Mouse (Mus musculus): ENCODE data around the gene Aamdc. TPM values are rescaled to one million over a fixed set of nuclear protein-coding genes. Genes with fewer than 3 reads are reported as not detected.

Gene Aamdc
- polyA plus RNA-seq, 1 experiment from 2014 or later, result 35.5 TPM

GRCm38 (mm10) chr7:97546462-97546861, 32.8 kb downstream of the Aamdc start:
- peaks cover 3% of the 10 kb centered on the region; the same call in 1 of the 2 replicates for H3K36me3 ChIP-seq (ENCODE audit: control insufficient read depth, insufficient read depth, low read length)
- H3K4me3 ChIP-seq (ENCODE audit: low read depth, low read length), result no peak overlapping the region
- H3K27ac ChIP-seq (ENCODE audit: low read depth, low read length), result no peak overlapping the region
- H3K4me2 ChIP-seq, result no peak overlapping the region
- H3K9me3 ChIP-seq (ENCODE audit: control insufficient read depth, low read length), result no peaks in the 10 kb centered on the region
- H3K9ac ChIP-seq (ENCODE audit: low read length), result no peak overlapping the region
- DNase-seq (ENCODE audit: low spot score, missing footprints), result no peak
- no peaks in the 10 kb centered on the region for H3K4me1 ChIP-seq (ENCODE audit: control insufficient read depth, insufficient read depth, low read length)
- no peaks in the 10 kb centered on the region for H3K27me3 ChIP-seq (ENCODE audit: control insufficient read depth, insufficient read depth, low read length)
- ATAC-seq (ENCODE audit: low FRiP score), result no peak
- 92% methylated on average over 2 of the region's 2 CpGs for WGBS

GRCm38 (mm10) chr7:97536571-97536970, 42.7 kb downstream of the Aamdc start:
- WGBS, result 91% methylated on average over 5 of the region's 5 CpGs
- DNase-seq (ENCODE audit: low spot score, missing footprints) (no peak), ATAC-seq (ENCODE audit: low FRiP score) (no peak)
- H3K4me2 ChIP-seq, result no peak overlapping the region
- H3K9me3 ChIP-seq (ENCODE audit: control insufficient read depth, low read length), result no peaks in the 10 kb centered on the region
- peaks cover 15% of the 10 kb centered on the region; the same call in 1 of the 2 replicates for H3K36me3 ChIP-seq (ENCODE audit: control insufficient read depth, insufficient read depth, low read length)
- H3K27ac ChIP-seq (ENCODE audit: low read depth, low read length), result no peak overlapping the region
- H3K4me3 ChIP-seq (ENCODE audit: low read depth, low read length), result no peak overlapping the region
- H3K9ac ChIP-seq (ENCODE audit: low read length), result no peak overlapping the region
- H3K27me3 ChIP-seq (ENCODE audit: control insufficient read depth, insufficient read depth, low read length), result no peaks in the 10 kb centered on the region
- H3K4me1 ChIP-seq (ENCODE audit: control insufficient read depth, insufficient read depth, low read length), result no peaks in the 10 kb centered on the region

- Histone ChIP-seq H3K36me3 (ENCODE audit: control insufficient read depth, insufficient read depth, low read length) (peaks cover 19% of the 10 kb centered on the region; the same call in 1 of the 2 replicates), H3K9ac (ENCODE audit: low read length) (no peak overlapping the region), H3K4me2 (no peak overlapping the region), H3K4me3 (ENCODE audit: low read depth, low read length) (no peak overlapping the region), H3K27me3 (ENCODE audit: control insufficient read depth, insufficient read depth, low read length) (no peaks in the 10 kb centered on the region), H3K9me3 (ENCODE audit: control insufficient read depth, low read length) (no peaks in the 10 kb centered on the region; the same call in 1 of the 2 replicates), H3K27ac (ENCODE audit: low read depth, low read length) (no peak overlapping the region), H3K4me1 (ENCODE audit: control insufficient read depth, insufficient read depth, low read length) (no peaks in the 10 kb centered on the region)
- ATAC-seq (ENCODE audit: low FRiP score) (no peak), DNase-seq (ENCODE audit: low spot score, missing footprints) (no peak)
- 84% methylated on average over 5 of the region's 5 CpGs for WGBS
Observed at GRCm38 (mm10) chr7:97535531-97535930, 43.8 kb downstream of the Aamdc start.

GRCm38 (mm10) chr7:97519935-97520334, 59.4 kb downstream of the Aamdc start:
- DNase-seq (ENCODE audit: low spot score, missing footprints), result no peak
- Histone ChIP-seq H3K27ac (ENCODE audit: low read depth, low read length) (no peak overlapping the region), H3K9me3 (ENCODE audit: control insufficient read depth, low read length) (no peaks in the 10 kb centered on the region), H3K4me3 (ENCODE audit: low read depth, low read length) (no peak overlapping the region), H3K9ac (ENCODE audit: low read length) (no peak overlapping the region), H3K4me2 (no peak overlapping the region), H3K27me3 (ENCODE audit: control insufficient read depth, insufficient read depth, low read length) (no peaks in the 10 kb centered on the region), H3K4me1 (ENCODE audit: control insufficient read depth, insufficient read depth, low read length) (no peaks in the 10 kb centered on the region), H3K36me3 (ENCODE audit: control insufficient read depth, insufficient read depth, low read length) (peaks cover 14% of the 10 kb centered on the region; the same call in 1 of the 2 replicates)
- ATAC-seq (ENCODE audit: low FRiP score), result no peak
- 90% methylated on average over 2 of the region's 2 CpGs for WGBS

- H3K9me3 ChIP-seq (ENCODE audit: control insufficient read depth, low read length), result no peaks in the 10 kb centered on the region
- H3K27ac ChIP-seq (ENCODE audit: low read depth, low read length), result no peak overlapping the region
- WGBS, result 65% methylated on average over 1 of the region's 1 CpGs
- H3K9ac ChIP-seq (ENCODE audit: low read length), result no peak overlapping the region
- no peaks in the 10 kb centered on the region for H3K4me1 ChIP-seq (ENCODE audit: control insufficient read depth, insufficient read depth, low read length)
- H3K4me3 ChIP-seq (ENCODE audit: low read depth, low read length), result no peak overlapping the region
- ATAC-seq (ENCODE audit: low FRiP score), result no peak
- H3K36me3 ChIP-seq (ENCODE audit: control insufficient read depth, insufficient read depth, low read length), result peaks cover 12% of the 10 kb centered on the region
- no peak for DNase-seq (ENCODE audit: low spot score, missing footprints)
- H3K4me2 ChIP-seq, result no peak overlapping the region
- no peaks in the 10 kb centered on the region for H3K27me3 ChIP-seq (ENCODE audit: control insufficient read depth, insufficient read depth, low read length)
Observed at GRCm38 (mm10) chr7:97514786-97515185, 64.5 kb downstream of the Aamdc start.

- ATAC-seq (ENCODE audit: low FRiP score), result no peak
- no peak overlapping the region for H3K9ac ChIP-seq (ENCODE audit: low read length)
- WGBS, result 86% methylated on average over 5 of the region's 5 CpGs
- DNase-seq (ENCODE audit: low spot score, missing footprints), result no peak
- H3K4me1 ChIP-seq (ENCODE audit: control insufficient read depth, insufficient read depth, low read length), result no peaks in the 10 kb centered on the region
- no peaks in the 10 kb centered on the region for H3K9me3 ChIP-seq (ENCODE audit: control insufficient read depth, low read length)
- H3K27me3 ChIP-seq (ENCODE audit: control insufficient read depth, insufficient read depth, low read length), result no peaks in the 10 kb centered on the region
- no peak overlapping the region for H3K27ac ChIP-seq (ENCODE audit: low read depth, low read length)
- no peak overlapping the region for H3K4me2 ChIP-seq
- H3K36me3 ChIP-seq (ENCODE audit: control insufficient read depth, insufficient read depth, low read length), result peaks cover 4% of the 10 kb centered on the region; the same call in 1 of the 2 replicates
- H3K4me3 ChIP-seq (ENCODE audit: low read depth, low read length), result no peak overlapping the region
Observed at GRCm38 (mm10) chr7:97500555-97501209, 78.6 kb downstream of the Aamdc start.

Other genes starting within 250 kb of the Aamdc start
- 2.5 and 2.9 TPM in 2 replicates for gene Usp35, start 247.5 kb downstream of the Aamdc start, polyA plus RNA-seq (2014; fragmentation: Nextera tagmentation; extraction: Ambion mirVana)
- 4.6 and 5.8 TPM in 2 replicates for gene Kctd21, start 247.2 kb downstream of the Aamdc start, polyA plus RNA-seq (2014; fragmentation: Nextera tagmentation; extraction: Ambion mirVana)
- 37.1 and 38.1 TPM in 2 replicates for gene Alg8, start 207.9 kb downstream of the Aamdc start, polyA plus RNA-seq (2014; fragmentation: Nextera tagmentation; extraction: Ambion mirVana)
- gene Ndufc2, start 179.5 kb downstream of the Aamdc start, polyA plus RNA-seq (2014; fragmentation: Nextera tagmentation; extraction: Ambion mirVana), result 371 and 375 TPM in 2 replicates
- 0.12 TPM in 1 of 2 replicates, not detected in the other for gene Thrsp, start 161.8 kb downstream of the Aamdc start, polyA plus RNA-seq (2014; fragmentation: Nextera tagmentation; extraction: Ambion mirVana)
- 0.28 and 0.37 TPM in 2 replicates for gene Kctd14, start 128.2 kb downstream of the Aamdc start, polyA plus RNA-seq (2014; fragmentation: Nextera tagmentation; extraction: Ambion mirVana)
- 61.4 and 62.6 TPM in 2 replicates for gene Ints4, start 98.5 kb downstream of the Aamdc start, polyA plus RNA-seq (2014; fragmentation: Nextera tagmentation; extraction: Ambion mirVana)
- gene Rsf1, start 392 bp upstream of the Aamdc start, polyA plus RNA-seq (2014; fragmentation: Nextera tagmentation; extraction: Ambion mirVana), result 25.5 and 27.4 TPM in 2 replicates
- gene Clns1a, start 117.1 kb upstream of the Aamdc start, polyA plus RNA-seq (2014; fragmentation: Nextera tagmentation; extraction: Ambion mirVana), result 250 and 260 TPM in 2 replicates
- 4.1 and 5.7 TPM in 2 replicates for gene Aqp11, start 158.8 kb upstream of the Aamdc start, polyA plus RNA-seq (2014; fragmentation: Nextera tagmentation; extraction: Ambion mirVana)
- 120 and 125 TPM in 2 replicates for gene Pak1, start 209.0 kb upstream of the Aamdc start, polyA plus RNA-seq (2014; fragmentation: Nextera tagmentation; extraction: Ambion mirVana)

Measured in midbrain, embryonic 11.5 days (tissue).